Mouse (Mus musculus): ENCODE measurements around the gene Clcnka.
A peak's percentile ranks its signal among the peaks of the same experiment; 100 is the strongest.

GRCm38 (mm10) chr4:141398545-141398944, at the start of gene Clcnka:
- no peak for TF ChIP-seq CTCF (conservative IDR thresholded peaks at IDR 0.05; ENCODE audit: insufficient read depth, insufficient read length, low read depth, low read length)
- peak; percentile 49 for TF ChIP-seq POLR2A (IDR thresholded peaks at IDR 0.05; ENCODE audit: low read depth, low read length)
